Mouse (Mus musculus) neural tube, embryonic 14.5 days (tissue): ENCODE results near the gene Nfkbie. TPM values are rescaled to one million over a fixed set of nuclear protein-coding genes. Genes with fewer than 3 reads are reported as not detected.

Source experiments
- ATAC-seq: fragments of 200-750 bp; cut with Nextera tagmentation; 2 replicates; pipeline ENCODE4 v1.8.0; 2017; ENCODE audit warnings: low read depth, mild to moderate bottlenecking, moderate TSS enrichment, moderate library complexity
- H3K27ac ChIP-seq: fragments of 300-500 bp; sonication (generic); 2 replicates; pipeline ENCODE4 v1.5.1; 2014; ENCODE audit warnings: low read depth, mild to moderate bottlenecking, control low read depth, low read length, moderate library complexity, mixed read lengths
- H3K27me3 ChIP-seq: fragments of 300-500 bp; sonication (generic); 2 replicates; pipeline ENCODE4 v1.6.1; 2014; ENCODE audit warnings: low read length; ENCODE audit not compliant: control insufficient read depth, insufficient read depth
- H3K36me3 ChIP-seq: fragments of 300-500 bp; sonication (generic); 2 replicates; pipeline ENCODE4 v1.6.1; 2014; ENCODE audit warnings: low read length, mixed read lengths; ENCODE audit not compliant: control insufficient read depth, insufficient read depth
- H3K4me1 ChIP-seq: fragments of 300-500 bp; sonication (generic); 2 replicates; pipeline ENCODE4 v1.6.1; 2014; ENCODE audit warnings: low read length; ENCODE audit not compliant: control insufficient read depth, insufficient read depth
- H3K4me2 ChIP-seq: fragments of 300-500 bp; sonication (generic); 2 replicates; pipeline ENCODE4 v1.6.1; 2014; ENCODE audit warnings: mild to moderate bottlenecking, low read depth, low read length, control low read depth
- H3K4me3 ChIP-seq: fragments of 300-500 bp; sonication (generic); 2 replicates; pipeline ENCODE4 v1.5.1; 2014; ENCODE audit warnings: low read depth, low read length, control low read depth, mixed read lengths
- H3K9ac ChIP-seq: fragments of 300-500 bp; sonication (generic); replicated peaks from 2 replicates; pipeline ENCODE4 v1.6.1; 2014; ENCODE audit warnings: low read depth, mild to moderate bottlenecking, control low read depth, low read length, mixed read lengths
- H3K9me3 ChIP-seq: fragments of 300-500 bp; sonication (generic); 2 replicates; pipeline ENCODE4 v1.6.1; 2016; ENCODE audit warnings: low read length; ENCODE audit not compliant: control insufficient read depth
- WGBS: fragments of 180-500 bp; shearing (Covaris S2); extraction: QIAGEN DNeasy Blood & Tissue Kit; methylation state at CpG from one replicate; pipeline ENCODE4 v1.1.7; 2014; 5-methylcytosine and 5-hydroxymethylcytosine counted together
- polyA plus RNA-seq: library from polyadenylated mRNA; unstranded; fragments of >200 nt; fragmentation: Nextera tagmentation; extraction: Ambion mirVana; gene quantifications from 2 replicates; pipeline ENCODE4 v1.2.1, GENCODE M21; 2014

Gene Nfkbie
- polyA plus RNA-seq, 1 experiment from 2014 or later: 4.2 TPM

GRCm38 (mm10) chr17:45589236-45589635, 33.7 kb downstream of the Nfkbie start:
- H3K4me1 ChIP-seq: peaks cover 11% of the 10 kb centered on the region
- no peak overlapping the region for H3K9ac ChIP-seq
- no peaks in the 10 kb centered on the region for H3K9me3 ChIP-seq
- no peaks in the 10 kb centered on the region for H3K36me3 ChIP-seq
- 98% methylated on average over 7 of the region's 7 CpGs for WGBS
- no peak overlapping the region for H3K4me3 ChIP-seq
- ATAC-seq: no peak
- no peak overlapping the region for H3K4me2 ChIP-seq
- no peaks in the 10 kb centered on the region for H3K27me3 ChIP-seq
- H3K27ac ChIP-seq: no peak overlapping the region

GRCm38 (mm10) chr17:45589844-45590243, 34.3 kb downstream of the Nfkbie start:
- ATAC-seq: no peak
- no peak overlapping the region for H3K9ac ChIP-seq
- H3K4me3 ChIP-seq: no peak overlapping the region
- no peaks in the 10 kb centered on the region for H3K36me3 ChIP-seq
- H3K9me3 ChIP-seq: no peaks in the 10 kb centered on the region
- WGBS: 94% methylated on average over 8 of the region's 8 CpGs
- H3K4me2 ChIP-seq: no peak overlapping the region
- no peaks in the 10 kb centered on the region for H3K27me3 ChIP-seq
- peaks cover 14% of the 10 kb centered on the region for H3K4me1 ChIP-seq
- H3K27ac ChIP-seq: no peak overlapping the region

GRCm38 (mm10) chr17:45590410-45590809, 34.9 kb downstream of the Nfkbie start:
- Histone ChIP-seq H3K4me1 (peaks cover 18% of the 10 kb centered on the region), H3K4me3 (no peak overlapping the region)
- WGBS: 84% methylated on average over 6 of the region's 6 CpGs

GRCm38 (mm10) chr17:45591701-45592605, 36.5 kb downstream of the Nfkbie start:
- Histone ChIP-seq H3K27me3 (no peaks in the 10 kb centered on the region), H3K9ac (no peak overlapping the region), H3K9me3 (no peaks in the 10 kb centered on the region), H3K4me1 (peaks cover 29% of the 10 kb centered on the region), H3K36me3 (no peaks in the 10 kb centered on the region), H3K4me3 (no peak overlapping the region), H3K27ac (no peak overlapping the region), H3K4me2 (no peak overlapping the region)
- ATAC-seq: no peak
- WGBS: 56% methylated on average over 16 of the region's 16 CpGs

More at GRCm38 (mm10) chr17:45590410-45590809, 34.9 kb downstream of the Nfkbie start:
- H3K9ac ChIP-seq: no peak overlapping the region
- no peaks in the 10 kb centered on the region for H3K36me3 ChIP-seq
- H3K4me2 ChIP-seq: no peak overlapping the region
- H3K9me3 ChIP-seq: no peaks in the 10 kb centered on the region
- no peak overlapping the region for H3K27ac ChIP-seq
- ATAC-seq: no peak
- no peaks in the 10 kb centered on the region for H3K27me3 ChIP-seq

- Histone ChIP-seq H3K4me3 (no peak overlapping the region), H3K36me3 (no peaks in the 10 kb centered on the region), H3K27me3 (no peaks in the 10 kb centered on the region), H3K4me2 (no peak overlapping the region), H3K9me3 (no peaks in the 10 kb centered on the region), H3K9ac (no peak overlapping the region), H3K4me1 (peaks cover 31% of the 10 kb centered on the region), H3K27ac (no peak overlapping the region)
- 60% methylated on average over 8 of the region's 8 CpGs for WGBS
- ATAC-seq: no peak
Measured at GRCm38 (mm10) chr17:45592606-45593431, 37.3 kb downstream of the Nfkbie start.

- Histone ChIP-seq H3K9ac (no peak overlapping the region), H3K9me3 (no peaks in the 10 kb centered on the region), H3K36me3 (no peaks in the 10 kb centered on the region), H3K4me2 (peak overlapping the region; percentile 89; the same call in 1 of the 2 replicates), H3K27me3 (no peaks in the 10 kb centered on the region), H3K4me3 (no peak overlapping the region), H3K27ac (no peak overlapping the region), H3K4me1 (peaks cover 31% of the 10 kb centered on the region)
- WGBS: 33% methylated on average over 8 of the region's 8 CpGs
- ATAC-seq: no peak
Measured at GRCm38 (mm10) chr17:45593479-45593878, 38.0 kb downstream of the Nfkbie start.

- no peak overlapping the region for H3K27ac ChIP-seq
- ATAC-seq: no peak
- no peaks in the 10 kb centered on the region for H3K36me3 ChIP-seq
- H3K27me3 ChIP-seq: no peaks in the 10 kb centered on the region
- H3K4me1 ChIP-seq: peaks cover 32% of the 10 kb centered on the region
- WGBS: 52% methylated on average over 8 of the region's 8 CpGs
- H3K9ac ChIP-seq: no peak overlapping the region
- H3K9me3 ChIP-seq: no peaks in the 10 kb centered on the region
- H3K4me2 ChIP-seq: peak overlapping the region; percentile 89; the same call in 1 of the 2 replicates
- peak overlapping the region; percentile 42 for H3K4me3 ChIP-seq
Measured at GRCm38 (mm10) chr17:45594195-45594594, 38.7 kb downstream of the Nfkbie start.

GRCm38 (mm10) chr17:45594881-45595735, 39.6 kb downstream of the Nfkbie start:
- Histone ChIP-seq H3K4me3 (peak overlapping the region; percentile 42), H3K36me3 (no peaks in the 10 kb centered on the region), H3K4me1 (peaks cover 36% of the 10 kb centered on the region), H3K9ac (peak overlapping the region; percentile 57), H3K9me3 (no peaks in the 10 kb centered on the region), H3K27ac (0 out of 2 replicates have a peak overlapping the region, but pooled peaks have one; percentile 29), H3K27me3 (no peaks in the 10 kb centered on the region), H3K4me2 (peak overlapping the region; percentile 89)
- ATAC-seq: peak; percentile 75
- under 1% methylated on average over 58 of the region's 58 CpGs for WGBS
